Mouse (Mus musculus): ENCODE measurements around the gene Dennd2c.

The Dennd2c gene

GRCm38 (mm10) chr3:103102454-103103390 is at the start of gene Dennd2c:
TSS of gene Dennd2c (plus strand) at chr3:103102604.
- peak; percentile 67 to 76 for DNase-seq

- no peak for DNase-seq
Measured at GRCm38 (mm10) chr3:103056016-103056595, 46.3 kb upstream of the Dennd2c start.

GRCm38 (mm10) chr3:103057752-103058151 is 44.7 kb upstream of the Dennd2c start:
- no peak for DNase-seq

- DNase-seq = peak; percentile 96
Measured at GRCm38 (mm10) chr3:103058207-103059157, 43.9 kb upstream of the Dennd2c start, which contains the start of gene Nras. TSS of gene Nras (plus strand) at chr3:103058285.

- DNase-seq = no peak
Measured at GRCm38 (mm10) chr3:103066927-103067326, 35.5 kb upstream of the Dennd2c start.

GRCm38 (mm10) chr3:103068971-103069370 is 33.4 kb upstream of the Dennd2c start:
- peak in 1 of 2 experiments; percentile 7 for DNase-seq

- no peak for DNase-seq
Measured at GRCm38 (mm10) chr3:103073771-103074170, 28.6 kb upstream of the Dennd2c start, which contains the start of gene Ampd1. TSS of gene Ampd1 (plus strand) at chr3:103074014.

GRCm38 (mm10) chr3:103075871-103076270 is 26.5 kb upstream of the Dennd2c start:
- DNase-seq = no peak

GRCm38 (mm10) chr3:103076476-103076875 is 25.9 kb upstream of the Dennd2c start:
- DNase-seq = no peak

GRCm38 (mm10) chr3:103079301-103079700 is 23.1 kb upstream of the Dennd2c start:
- no peak for DNase-seq

GRCm38 (mm10) chr3:103081051-103081450 is 21.4 kb upstream of the Dennd2c start:
- DNase-seq = no peak

GRCm38 (mm10) chr3:103081861-103082453 is 20.4 kb upstream of the Dennd2c start:
- DNase-seq = no peak

GRCm38 (mm10) chr3:103082761-103083160 is 19.6 kb upstream of the Dennd2c start:
- no peak for DNase-seq

GRCm38 (mm10) chr3:103085986-103086385 is 16.4 kb upstream of the Dennd2c start:
- no peak for DNase-seq

GRCm38 (mm10) chr3:103091753-103092152 is 10.7 kb upstream of the Dennd2c start:
- no peak for DNase-seq

- no peak for DNase-seq
Measured at GRCm38 (mm10) chr3:103098662-103099061, 3.7 kb upstream of the Dennd2c start.

GRCm38 (mm10) chr3:103099667-103100066 is 2.7 kb upstream of the Dennd2c start:
- no peak for DNase-seq

- no peak for DNase-seq
Measured at GRCm38 (mm10) chr3:103100735-103101134, 1.7 kb upstream of the Dennd2c start.

- no peak for DNase-seq
Measured at GRCm38 (mm10) chr3:103101194-103101593, 1.2 kb upstream of the Dennd2c start.

- DNase-seq = peak in 1 of 2 experiments; percentile 3
Measured at GRCm38 (mm10) chr3:103101909-103102308, 495 bp upstream of the Dennd2c start.

- no peak for DNase-seq
Measured at GRCm38 (mm10) chr3:103107565-103108240, 5.3 kb downstream of the Dennd2c start.

GRCm38 (mm10) chr3:103112216-103112615 is 9.8 kb downstream of the Dennd2c start:
- no peak for DNase-seq

Data from cerebellum, postnatal 14 days (tissue).